Mouse (Mus musculus) CD4-positive helper T cell, adult 2 months (primary cell): ENCODE data around the gene Rln3.

Source experiments
- DNase-seq: peaks from one replicate; pipeline ENCODE4 v3.0.0-alpha.2; 2012; ENCODE audit warnings: low read depth, missing footprints, low spot score

The Rln3 gene

DNA sequence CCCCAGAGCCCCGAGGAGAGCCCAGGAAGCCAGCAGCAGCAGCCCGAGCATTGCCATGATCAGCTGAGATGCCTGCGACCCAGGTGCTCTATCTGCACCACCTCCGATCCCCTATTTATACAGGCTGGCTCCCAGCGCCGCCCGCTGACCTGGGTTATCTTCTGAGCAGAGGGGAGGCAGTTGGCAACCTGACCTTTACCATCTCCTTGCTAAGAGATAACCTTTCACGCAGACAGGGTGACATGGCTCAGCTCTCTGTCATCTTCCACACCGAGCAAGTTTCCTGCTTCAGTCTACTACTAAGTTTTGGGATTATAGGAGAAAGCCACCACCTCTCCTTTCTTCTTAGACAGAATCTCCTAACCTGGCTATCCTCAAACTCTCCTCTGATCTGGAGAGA, at the start of gene Rln3:
TSS of gene Rln3 (minus strand) at position 101 of the 400 bp plus-strand sequence.
- no peak for DNase-seq

- DNase-seq: no peak
Measured at GRCm38 (mm10) chr8:84090585-84090984, 45.8 kb upstream of the Rln3 start.

- no peak for DNase-seq
Measured at GRCm38 (mm10) chr8:84089277-84089676, 44.5 kb upstream of the Rln3 start.

GRCm38 (mm10) chr8:84087821-84088220, 43.0 kb upstream of the Rln3 start:
- no peak for DNase-seq

GRCm38 (mm10) chr8:84087156-84087555, 42.4 kb upstream of the Rln3 start:
- no peak for DNase-seq

GRCm38 (mm10) chr8:84084341-84085115, 39.7 kb upstream of the Rln3 start:
- DNase-seq: no peak

GRCm38 (mm10) chr8:84083829-84084241, 39.0 kb upstream of the Rln3 start:
- DNase-seq: no peak

DNA sequence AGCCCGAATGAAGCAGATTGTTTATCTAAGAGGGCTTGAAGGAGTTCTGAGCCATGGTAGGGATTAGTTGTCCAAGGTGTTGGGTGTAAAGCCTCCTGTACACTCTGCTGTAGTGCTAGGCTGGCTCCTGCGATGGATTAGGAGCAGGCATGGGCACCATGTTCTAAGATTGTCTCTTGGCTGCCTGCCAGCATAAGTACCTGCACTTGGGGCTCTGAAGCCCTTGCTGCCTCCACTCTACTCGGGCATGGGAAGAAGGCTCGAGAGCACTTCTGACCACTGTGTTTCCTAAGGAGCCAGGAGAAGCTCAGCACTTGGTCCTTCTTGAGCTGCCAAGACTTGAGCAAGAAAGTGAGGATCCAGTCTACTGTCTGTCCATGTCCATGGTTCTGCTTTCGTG, 34.4 kb upstream of the Rln3 start:
- no peak for DNase-seq

GRCm38 (mm10) chr8:84076849-84077248, 32.0 kb upstream of the Rln3 start:
- DNase-seq: no peak

GRCm38 (mm10) chr8:84076412-84076811, 31.6 kb upstream of the Rln3 start:
- no peak for DNase-seq

DNA sequence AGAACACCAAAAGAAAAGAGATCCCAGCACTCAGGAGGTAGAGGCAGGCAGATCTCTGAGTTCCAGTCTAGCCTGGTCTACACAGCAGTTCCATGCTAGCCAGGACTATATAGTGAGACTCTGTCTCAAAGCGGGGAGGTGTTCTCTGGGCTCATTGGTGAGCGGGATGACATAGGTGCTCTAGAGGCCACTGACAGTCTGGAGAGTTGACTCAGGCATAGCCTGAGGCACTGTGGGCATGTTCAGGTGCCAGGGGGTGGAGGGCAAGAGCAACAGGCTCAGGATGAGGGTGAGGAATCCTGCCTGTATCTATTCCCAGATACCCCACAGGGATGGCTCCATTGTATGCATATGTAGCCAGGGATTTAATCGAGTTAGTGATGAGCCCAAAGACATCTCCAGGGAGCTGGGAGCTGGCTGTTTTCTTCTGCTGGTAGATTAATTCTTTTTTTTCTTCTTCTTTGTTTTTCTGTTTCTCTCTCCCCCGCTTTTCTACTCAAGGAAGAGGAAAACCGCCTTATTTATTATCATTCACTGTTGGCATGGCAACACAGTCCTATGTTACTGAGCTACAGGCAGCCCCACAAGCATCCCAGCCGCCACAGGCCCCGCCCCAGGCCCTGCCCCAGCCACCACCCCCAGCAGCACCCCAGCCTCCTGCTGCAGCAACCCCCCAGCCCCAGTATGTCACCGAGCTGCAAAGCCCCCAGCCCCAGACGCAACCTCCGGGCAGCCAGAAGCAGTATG, 28.6 kb upstream of the Rln3 start:
- peak; percentile 89 for DNase-seq

- no peak for DNase-seq
Measured at GRCm38 (mm10) chr8:84072321-84072720, 27.5 kb upstream of the Rln3 start.

GRCm38 (mm10) chr8:84071921-84072320, 27.1 kb upstream of the Rln3 start:
- DNase-seq: no peak

GRCm38 (mm10) chr8:84070667-84071066, 25.9 kb upstream of the Rln3 start:
- DNase-seq: no peak

- DNase-seq: no peak
Measured at GRCm38 (mm10) chr8:84070241-84070640, 25.4 kb upstream of the Rln3 start.

GRCm38 (mm10) chr8:84069750-84070149, 24.9 kb upstream of the Rln3 start:
- DNase-seq: no peak

DNA sequence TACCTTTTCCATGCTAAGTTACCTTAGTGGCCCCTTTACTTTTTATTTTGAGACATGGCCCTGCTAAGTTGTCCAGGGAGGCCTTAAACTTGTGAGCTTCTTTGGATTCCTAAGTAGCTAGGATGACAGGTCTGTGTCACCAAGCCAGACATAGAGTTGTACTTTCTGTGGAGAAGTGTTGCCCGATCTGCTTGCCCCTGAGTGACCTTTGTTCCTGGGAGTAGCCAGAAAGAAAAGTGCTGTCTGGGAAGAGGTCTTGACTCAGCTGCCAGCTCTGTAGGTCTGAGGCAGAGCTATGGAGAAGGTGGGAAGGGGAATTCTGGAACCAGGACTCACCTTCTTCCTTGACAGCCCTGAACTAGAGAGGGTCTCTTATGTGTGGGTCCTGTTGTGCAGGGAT, 24.4 kb upstream of the Rln3 start:
- DNase-seq: no peak

DNA sequence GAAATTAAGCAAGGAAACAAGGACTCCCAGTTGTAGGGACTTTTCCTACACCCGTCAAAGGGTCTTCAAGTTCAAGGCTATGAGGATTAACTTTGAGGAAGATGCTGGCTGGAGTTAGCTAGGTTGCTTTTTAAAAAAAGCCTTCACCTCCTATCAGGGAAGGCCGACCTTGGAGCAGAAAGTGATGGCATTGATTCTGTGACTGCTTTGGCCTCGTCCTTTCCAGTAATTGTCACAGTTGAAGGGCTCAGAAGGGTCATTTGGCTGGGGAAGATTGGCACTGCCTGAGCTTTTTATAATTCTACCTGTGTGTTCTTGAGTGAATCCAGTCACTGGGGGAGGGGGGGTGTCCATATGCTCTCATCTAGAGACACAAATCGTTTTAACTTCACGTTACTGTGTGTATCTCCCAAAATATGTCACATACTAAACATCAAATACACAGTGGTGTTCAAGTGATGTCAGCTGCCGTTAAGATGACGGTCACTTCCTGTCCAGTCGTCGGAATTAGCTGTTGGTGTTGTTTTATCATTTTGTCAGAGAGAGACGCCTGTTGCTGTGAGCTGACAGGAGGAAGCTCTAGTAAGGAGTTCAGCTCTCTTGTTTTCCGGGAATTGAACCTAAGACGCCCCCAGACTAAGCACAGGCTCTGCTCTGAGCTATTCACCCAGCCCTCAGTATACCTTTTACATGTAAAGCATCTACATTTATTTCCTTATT, 23.7 kb upstream of the Rln3 start:
- DNase-seq: no peak

DNA sequence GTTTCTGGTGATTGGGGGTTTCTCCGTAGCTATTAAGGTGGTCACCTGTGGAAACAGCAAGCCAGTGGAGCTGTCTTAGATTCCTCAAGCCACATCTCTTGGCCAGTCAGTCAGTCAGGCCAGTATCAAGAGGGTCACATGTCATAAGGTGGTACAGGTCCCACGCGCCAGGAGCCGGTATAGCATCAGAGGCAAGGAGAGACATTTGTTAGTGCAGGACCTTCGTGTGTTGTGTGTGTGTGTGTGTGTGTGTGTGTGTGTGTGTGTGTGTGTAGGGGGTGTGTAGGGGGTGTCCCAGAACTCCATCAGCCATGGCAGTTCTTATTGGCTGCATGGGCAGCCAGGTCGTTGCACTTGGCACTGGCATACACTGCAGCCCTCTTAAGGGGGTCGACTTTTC, 23.1 kb upstream of the Rln3 start:
- DNase-seq: no peak

- peak; percentile 96 for DNase-seq
Measured at GRCm38 (mm10) chr8:84067047-84067573, 22.3 kb upstream of the Rln3 start.

GRCm38 (mm10) chr8:84066291-84066930, 21.6 kb upstream of the Rln3 start, which contains the start of gene Rfx1:
Gene Rfx1, plus strand, starts transcription at chr8:84066834.
- DNase-seq: peak; percentile 100
